Mouse (Mus musculus) heart, adult 11 months (tissue): ENCODE measurements around the gene Ckap2l.
A peak's percentile ranks its signal among the peaks of the same experiment; 100 is the strongest.

ENCODE experiments used
- DNase-seq: peaks from one replicate; pipeline ENCODE4 v3.0.0; 2022

Ckap2l gene

DNA sequence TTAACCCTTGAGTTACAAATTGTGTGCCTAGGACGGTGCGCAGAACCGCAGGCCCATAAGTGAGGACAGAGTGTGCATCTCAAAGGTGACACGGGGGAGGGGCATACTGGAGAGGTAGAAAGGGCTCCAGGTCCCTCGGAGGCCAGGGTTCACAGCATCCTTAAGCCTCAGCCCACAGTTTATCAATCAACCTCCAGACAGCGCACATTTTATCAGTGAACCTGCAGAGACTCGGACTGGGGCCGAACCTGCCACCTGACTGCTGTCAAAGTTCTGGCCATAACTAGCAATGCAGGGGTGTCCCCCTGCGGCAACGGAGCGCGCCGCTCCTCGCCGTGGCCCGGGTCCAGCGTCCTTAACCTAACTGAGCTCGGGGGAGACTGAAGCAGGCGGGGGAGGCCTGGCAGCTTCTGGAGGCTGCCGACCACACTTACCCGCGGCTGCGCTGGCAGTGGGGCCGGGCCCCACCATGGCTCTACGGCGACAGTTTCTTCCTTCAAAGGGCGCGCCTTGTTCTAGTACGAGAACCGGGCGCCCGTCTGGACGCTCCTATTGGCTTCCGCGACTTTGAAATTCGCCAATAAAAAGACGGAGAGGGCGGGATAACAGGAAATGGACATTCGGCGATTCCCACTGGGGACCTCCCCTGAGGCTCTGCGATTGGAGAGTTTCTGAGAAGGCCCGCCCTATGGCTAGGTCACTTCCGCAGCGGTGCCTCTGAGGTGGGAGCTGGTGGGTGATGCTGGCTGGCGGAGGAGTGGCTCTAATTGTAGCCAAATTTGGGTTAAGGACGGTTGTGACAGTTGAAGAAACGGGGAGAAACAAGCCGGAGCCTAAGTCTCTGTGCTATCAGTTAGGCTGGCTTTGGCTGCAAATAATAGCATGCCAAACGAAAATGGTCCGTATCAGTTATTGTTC lies at the start of gene Ckap2l:
Ckap2l (minus strand) TSS at position 542 of the 918 bp plus-strand sequence.
- DNase-seq, result peak; percentile 100

GRCm38 (mm10) chr2:129338138-129338621 lies 41.2 kb upstream of the Ckap2l start:
- DNase-seq, result peak; percentile 95

GRCm38 (mm10) chr2:129333471-129333870 lies 36.5 kb upstream of the Ckap2l start:
- no peak for DNase-seq

- no peak for DNase-seq
These were observed 33.5 kb upstream of the Ckap2l start for GRCm38 (mm10) chr2:129330540-129330939.

- no peak for DNase-seq
These were observed 33.0 kb upstream of the Ckap2l start for GRCm38 (mm10) chr2:129330024-129330423.

DNA sequence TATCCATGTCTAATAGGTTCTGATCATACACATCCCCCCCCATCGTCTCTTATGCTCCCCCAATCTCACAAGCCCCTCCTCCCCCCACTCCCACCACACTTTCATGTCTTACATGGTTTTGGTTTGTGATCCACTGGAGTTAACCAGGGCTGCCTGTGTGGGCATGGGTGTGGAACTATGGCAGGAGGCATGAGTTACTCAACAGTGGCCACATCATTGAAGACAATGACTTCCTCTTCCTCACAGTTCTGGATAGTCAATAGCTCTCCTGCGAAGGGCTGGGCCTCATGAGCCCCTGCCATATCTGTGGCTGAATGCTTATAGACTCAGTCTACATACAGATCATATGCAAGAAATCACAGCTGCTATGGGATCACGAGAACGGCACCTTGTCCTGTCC lies 31.2 kb upstream of the Ckap2l start:
- no peak for DNase-seq

- DNase-seq, result no peak
These were observed 27.2 kb upstream of the Ckap2l start for GRCm38 (mm10) chr2:129324216-129324615.

- peak; percentile 21 for DNase-seq
These were observed 25.2 kb upstream of the Ckap2l start for GRCm38 (mm10) chr2:129322117-129322635.

- peak; percentile 88 for DNase-seq
These were observed 23.1 kb upstream of the Ckap2l start for GRCm38 (mm10) chr2:129320033-129320605.

DNA sequence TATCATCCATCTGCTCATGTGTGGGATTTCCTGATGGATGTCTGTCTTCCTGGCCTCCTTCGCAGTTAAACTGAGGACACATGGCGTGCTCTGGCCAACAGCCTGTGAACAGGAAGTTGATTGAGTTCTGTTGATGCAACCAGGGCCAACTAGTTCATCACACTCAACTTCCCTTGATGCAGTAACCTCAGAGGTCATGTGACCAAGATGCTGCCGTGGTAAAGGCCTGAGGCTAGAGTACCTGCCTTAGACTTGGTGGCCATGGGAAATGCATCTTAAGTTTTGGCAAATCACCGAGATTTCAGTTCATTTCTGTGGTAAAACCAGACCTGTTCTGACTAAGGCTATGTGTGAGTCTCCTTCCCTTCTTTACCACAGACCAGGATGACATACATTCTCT lies 18.8 kb upstream of the Ckap2l start:
- DNase-seq, result no peak

GRCm38 (mm10) chr2:129314880-129315279 lies 17.9 kb upstream of the Ckap2l start:
- DNase-seq, result peak; percentile 36

- DNase-seq, result peak; percentile 15
These were observed 16.9 kb upstream of the Ckap2l start for GRCm38 (mm10) chr2:129313934-129314333.

- peak; percentile 78 for DNase-seq
These were observed 12.8 kb upstream of the Ckap2l start, which contains the start of gene Il1a for GRCm38 (mm10) chr2:129309836-129310235. Il1a (minus strand) TSS chr2:129309972.

- peak; percentile 79 for DNase-seq
These were observed 9.0 kb upstream of the Ckap2l start for GRCm38 (mm10) chr2:129306020-129306419.

DNA sequence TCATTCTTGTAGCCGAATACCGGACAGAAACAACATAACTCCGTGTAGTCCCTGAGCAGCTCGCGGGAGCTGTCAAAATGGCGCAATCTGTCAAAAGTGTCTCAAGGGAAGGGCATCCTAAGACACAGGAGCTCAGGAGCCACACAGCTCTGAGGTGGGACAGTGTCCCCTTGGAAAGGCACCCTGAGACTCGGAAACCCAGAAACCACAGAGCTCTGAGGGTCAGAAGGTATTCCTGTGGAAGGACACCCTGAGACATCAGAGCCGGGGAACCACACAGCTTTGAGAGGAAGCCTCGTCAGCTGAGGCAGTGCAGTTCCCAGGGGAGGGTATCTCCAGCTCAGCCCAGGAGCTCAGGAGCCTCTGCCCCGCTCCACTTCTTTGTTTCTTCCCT lies 574 bp upstream of the Ckap2l start:
- peak; percentile 94 for DNase-seq

- DNase-seq, result peak; percentile 87
These were observed 926 bp downstream of the Ckap2l start for GRCm38 (mm10) chr2:129296086-129296485.

- peak; percentile 78 for DNase-seq
These were observed 1.9 kb downstream of the Ckap2l start for GRCm38 (mm10) chr2:129295075-129295474.

- DNase-seq, result peak; percentile 56
These were observed 23.2 kb downstream of the Ckap2l start for GRCm38 (mm10) chr2:129273823-129274222.

GRCm38 (mm10) chr2:129270621-129271020 lies 26.4 kb downstream of the Ckap2l start:
- DNase-seq, result peak; percentile 80

DNA sequence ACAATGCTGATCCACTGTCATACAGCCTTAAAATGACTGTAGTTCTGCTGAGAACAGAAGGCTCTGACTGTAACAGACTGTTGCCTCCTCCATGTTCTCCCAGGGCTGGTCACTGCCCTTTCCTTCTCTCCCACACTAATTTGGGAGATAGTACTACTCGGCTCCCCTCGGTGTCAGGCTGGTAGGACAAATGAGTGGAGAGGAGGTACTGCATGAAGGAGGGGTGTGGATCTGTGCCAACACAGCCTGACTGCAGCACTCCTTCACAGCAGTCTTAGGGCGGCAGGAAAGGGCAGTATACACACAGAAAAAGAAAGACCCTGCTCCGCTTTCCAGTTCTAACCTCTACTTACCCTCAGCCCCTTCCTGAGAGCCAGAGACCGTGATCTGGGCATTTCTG lies 27.0 kb downstream of the Ckap2l start:
- DNase-seq, result peak; percentile 71

DNA sequence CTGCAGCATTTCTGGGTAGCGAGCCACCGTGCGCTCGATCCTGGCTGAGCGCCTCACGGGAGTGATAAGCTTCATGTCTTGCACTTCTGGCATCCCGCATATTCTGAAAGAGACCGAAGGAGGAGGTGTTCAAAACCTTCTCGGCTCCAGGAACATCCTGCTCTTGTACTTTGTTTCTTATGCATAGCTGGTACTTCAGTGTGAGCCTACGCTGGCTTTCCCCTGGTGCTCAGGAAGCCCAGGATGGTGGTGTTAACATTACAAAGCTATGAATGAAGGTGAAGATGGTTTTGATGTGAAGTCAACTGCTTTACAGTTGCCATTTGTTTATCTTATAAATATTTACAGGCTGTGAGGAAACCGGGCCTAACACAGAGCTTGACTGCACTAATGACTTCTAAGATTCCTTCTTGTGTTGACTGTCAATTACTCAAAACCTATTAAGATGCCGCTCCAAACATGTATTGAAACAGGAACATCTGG lies 27.8 kb downstream of the Ckap2l start:
- peak; percentile 83 for DNase-seq

DNA sequence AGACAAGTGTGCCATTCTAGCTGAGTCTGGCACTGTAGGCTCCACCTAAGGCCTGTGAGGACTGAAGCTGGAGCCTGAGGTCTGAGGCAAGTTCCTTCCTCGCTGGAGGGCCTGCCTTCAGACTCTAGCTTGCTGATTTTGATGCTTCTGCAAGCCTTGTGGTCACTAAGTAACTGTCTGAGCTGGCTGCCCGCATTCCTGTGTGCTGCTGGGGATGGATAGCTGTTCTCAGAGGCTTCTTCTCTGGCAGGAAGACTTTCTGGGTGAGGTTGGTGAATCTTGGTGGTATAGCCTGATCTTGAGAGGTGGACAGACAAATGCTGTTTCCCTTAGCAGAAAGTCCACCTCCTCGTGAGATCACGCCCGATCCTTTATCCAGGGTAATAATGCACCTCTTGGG lies 29.3 kb downstream of the Ckap2l start:
- peak; percentile 87 for DNase-seq

GRCm38 (mm10) chr2:129265316-129265715 lies 31.7 kb downstream of the Ckap2l start:
- peak; percentile 72 for DNase-seq

DNA sequence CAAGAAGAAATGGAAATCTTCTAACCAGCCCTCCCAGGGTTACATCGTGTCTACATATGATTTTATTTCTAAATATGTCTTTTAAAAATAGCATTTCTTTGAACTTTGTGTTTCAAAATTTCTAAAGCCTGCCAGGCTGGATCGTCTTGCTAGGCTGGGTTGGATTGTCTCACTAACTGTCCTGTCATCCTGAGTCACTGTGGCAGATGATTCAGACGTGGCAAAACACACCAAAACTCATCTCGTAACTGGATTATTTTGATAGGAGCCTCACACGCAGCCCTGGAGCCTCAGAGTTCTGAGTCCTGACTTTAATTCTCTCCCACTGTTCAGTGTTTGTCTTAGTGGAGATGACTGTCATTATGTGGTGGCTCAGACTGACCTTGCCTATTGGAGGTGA lies 33.9 kb downstream of the Ckap2l start:
- DNase-seq, result peak; percentile 35
